Mouse (Mus musculus): ENCODE measurements at regions not wholly inside any gene's neighbourhood (a gene's known extent, or its start where the extent isn't known, plus 50 kb on each side); places are given as distances from the start of the nearest gene placed in this dataset.

- DNase-seq (ENCODE audit: low spot score) = peak; percentile 54
- Histone ChIP-seq H3K27me3 (replicated peaks; ENCODE audit: control insufficient read depth, insufficient read depth, low read length) (no peaks in the 10 kb centered on the region), H3K4me3 (ENCODE audit: low read depth, low read length) (no peak overlapping the region), H3K9ac (ENCODE audit: low read depth, low read length) (no peak overlapping the region), H3K4me1 (ENCODE audit: control insufficient read depth, insufficient read depth, low read length) (no peaks in the 10 kb centered on the region), H3K4me2 (ENCODE audit: low read depth, low read length) (no peak overlapping the region), H3K36me3 (ENCODE audit: control insufficient read depth, insufficient read depth, low read length) (no peaks in the 10 kb centered on the region), H3K27ac (replicated peaks; ENCODE audit: low read depth, low read length) (no peak overlapping the region), H3K9me3 (ENCODE audit: control insufficient read depth, low read length) (no peaks in the 10 kb centered on the region)
- 46% methylated on average over 3 of the region's 3 CpGs for WGBS
- ATAC-seq (ENCODE audit: low read depth) = peak; percentile 57; the same call in 1 of the 2 replicates
These were observed 124.9 kb downstream of the Abhd5 start for GRCm38 (mm10) chr9:122476356-122476755.

- no peak overlapping the region for H3K27ac ChIP-seq (replicated peaks; ENCODE audit: low read depth, low read length)
- no peak overlapping the region for H3K4me2 ChIP-seq (ENCODE audit: low read depth, low read length)
- H3K4me3 ChIP-seq (ENCODE audit: low read depth, low read length) = no peak overlapping the region
- H3K4me1 ChIP-seq (ENCODE audit: control insufficient read depth, insufficient read depth, low read length) = no peaks in the 10 kb centered on the region
- DNase-seq (ENCODE audit: low spot score) = no peak
- ATAC-seq (ENCODE audit: low read depth) = no peak
- no peaks in the 10 kb centered on the region for H3K27me3 ChIP-seq (replicated peaks; ENCODE audit: control insufficient read depth, insufficient read depth, low read length)
- WGBS = 86% methylated on average over 5 of the region's 5 CpGs
- H3K9me3 ChIP-seq (ENCODE audit: control insufficient read depth, low read length) = no peaks in the 10 kb centered on the region
- H3K36me3 ChIP-seq (ENCODE audit: control insufficient read depth, insufficient read depth, low read length) = no peaks in the 10 kb centered on the region
- no peak overlapping the region for H3K9ac ChIP-seq (ENCODE audit: low read depth, low read length)
These were observed 135.6 kb downstream of the Abhd5 start for GRCm38 (mm10) chr9:122487001-122487400.

GRCm38 (mm10) chr9:122494691-122495090, 143.3 kb downstream of the Abhd5 start:
- no peak for DNase-seq (ENCODE audit: low spot score)
- no peak overlapping the region for H3K9ac ChIP-seq (ENCODE audit: low read depth, low read length)

GRCm38 (mm10) chr9:122496482-122496985, 145.1 kb downstream of the Abhd5 start:
- H3K9me3 ChIP-seq (ENCODE audit: control insufficient read depth, low read length) = no peaks in the 10 kb centered on the region
- DNase-seq (ENCODE audit: low spot score) = no peak
- ATAC-seq (ENCODE audit: low read depth) = no peak

More at GRCm38 (mm10) chr9:122494691-122495090, 143.3 kb downstream of the Abhd5 start:
- no peaks in the 10 kb centered on the region for H3K4me1 ChIP-seq (ENCODE audit: control insufficient read depth, insufficient read depth, low read length)
- H3K27me3 ChIP-seq (replicated peaks; ENCODE audit: control insufficient read depth, insufficient read depth, low read length) = no peaks in the 10 kb centered on the region
- H3K4me2 ChIP-seq (ENCODE audit: low read depth, low read length) = no peak overlapping the region
- H3K9me3 ChIP-seq (ENCODE audit: control insufficient read depth, low read length) = no peaks in the 10 kb centered on the region
- H3K27ac ChIP-seq (replicated peaks; ENCODE audit: low read depth, low read length) = no peak overlapping the region
- no peak for ATAC-seq (ENCODE audit: low read depth)
- no peaks in the 10 kb centered on the region for H3K36me3 ChIP-seq (ENCODE audit: control insufficient read depth, insufficient read depth, low read length)
- no peak overlapping the region for H3K4me3 ChIP-seq (ENCODE audit: low read depth, low read length)
- WGBS = 78% methylated on average over 9 of the region's 9 CpGs

GRCm38 (mm10) chr9:122501864-122502341, 150.5 kb downstream of the Abhd5 start:
- no peaks in the 10 kb centered on the region for H3K36me3 ChIP-seq (ENCODE audit: control insufficient read depth, insufficient read depth, low read length)
- no peaks in the 10 kb centered on the region for H3K27me3 ChIP-seq (replicated peaks; ENCODE audit: control insufficient read depth, insufficient read depth, low read length)
- H3K27ac ChIP-seq (replicated peaks; ENCODE audit: low read depth, low read length) = no peak overlapping the region
- no peak overlapping the region for H3K9ac ChIP-seq (ENCODE audit: low read depth, low read length)
- DNase-seq (ENCODE audit: low spot score) = peak; percentile 14
- H3K9me3 ChIP-seq (ENCODE audit: control insufficient read depth, low read length) = no peaks in the 10 kb centered on the region
- 29% methylated on average over 13 of the region's 13 CpGs for WGBS
- H3K4me1 ChIP-seq (ENCODE audit: control insufficient read depth, insufficient read depth, low read length) = no peaks in the 10 kb centered on the region
- H3K4me2 ChIP-seq (ENCODE audit: low read depth, low read length) = no peak overlapping the region
- no peak overlapping the region for H3K4me3 ChIP-seq (ENCODE audit: low read depth, low read length)
- ATAC-seq (ENCODE audit: low read depth) = no peak

More at GRCm38 (mm10) chr9:122496482-122496985, 145.1 kb downstream of the Abhd5 start:
- H3K27ac ChIP-seq (replicated peaks; ENCODE audit: low read depth, low read length) = no peak overlapping the region
- 82% methylated on average over 2 of the region's 2 CpGs for WGBS
- H3K4me3 ChIP-seq (ENCODE audit: low read depth, low read length) = no peak overlapping the region
- no peaks in the 10 kb centered on the region for H3K27me3 ChIP-seq (replicated peaks; ENCODE audit: control insufficient read depth, insufficient read depth, low read length)
- no peaks in the 10 kb centered on the region for H3K36me3 ChIP-seq (ENCODE audit: control insufficient read depth, insufficient read depth, low read length)
- no peak overlapping the region for H3K4me2 ChIP-seq (ENCODE audit: low read depth, low read length)
- H3K9ac ChIP-seq (ENCODE audit: low read depth, low read length) = no peak overlapping the region
- H3K4me1 ChIP-seq (ENCODE audit: control insufficient read depth, insufficient read depth, low read length) = no peaks in the 10 kb centered on the region

- H3K9me3 ChIP-seq (ENCODE audit: control insufficient read depth, low read length) = no peaks in the 10 kb centered on the region
- no peak overlapping the region for H3K4me2 ChIP-seq (ENCODE audit: low read depth, low read length)
- H3K27me3 ChIP-seq (replicated peaks; ENCODE audit: control insufficient read depth, insufficient read depth, low read length) = no peaks in the 10 kb centered on the region
- H3K36me3 ChIP-seq (ENCODE audit: control insufficient read depth, insufficient read depth, low read length) = no peaks in the 10 kb centered on the region
- DNase-seq (ENCODE audit: low spot score) (no peak), ATAC-seq (ENCODE audit: low read depth) (no peak)
- WGBS = 64% methylated on average over 5 of the region's 5 CpGs
- H3K4me1 ChIP-seq (ENCODE audit: control insufficient read depth, insufficient read depth, low read length) = peaks cover 11% of the 10 kb centered on the region; the same call in 1 of the 2 replicates
- H3K9ac ChIP-seq (ENCODE audit: low read depth, low read length) = no peak overlapping the region
- no peak overlapping the region for H3K4me3 ChIP-seq (ENCODE audit: low read depth, low read length)
- H3K27ac ChIP-seq (replicated peaks; ENCODE audit: low read depth, low read length) = no peak overlapping the region
These were observed 170.2 kb downstream of the Abhd5 start for GRCm38 (mm10) chr9:122521569-122521968.

- peak; percentile 94 for DNase-seq (ENCODE audit: low spot score)
- peak; percentile 89 for ATAC-seq (ENCODE audit: low read depth)
- 19% methylated on average over 10 of the region's 10 CpGs for WGBS
These were observed 174.2 kb downstream of the Abhd5 start for GRCm38 (mm10) chr9:122525621-122526055.

GRCm38 (mm10) chr9:122528267-122528666, 176.9 kb downstream of the Abhd5 start:
- H3K4me1 ChIP-seq (ENCODE audit: control insufficient read depth, insufficient read depth, low read length) = peaks cover 11% of the 10 kb centered on the region; the same call in 1 of the 2 replicates
- no peaks in the 10 kb centered on the region for H3K27me3 ChIP-seq (replicated peaks; ENCODE audit: control insufficient read depth, insufficient read depth, low read length)
- H3K4me2 ChIP-seq (ENCODE audit: low read depth, low read length) = no peak overlapping the region
- H3K27ac ChIP-seq (replicated peaks; ENCODE audit: low read depth, low read length) = no peak overlapping the region
- H3K36me3 ChIP-seq (ENCODE audit: control insufficient read depth, insufficient read depth, low read length) = no peaks in the 10 kb centered on the region
- ATAC-seq (ENCODE audit: low read depth) (no peak), DNase-seq (ENCODE audit: low spot score) (no peak)
- 61% methylated on average over 6 of the region's 6 CpGs for WGBS
- no peaks in the 10 kb centered on the region for H3K9me3 ChIP-seq (ENCODE audit: control insufficient read depth, low read length)
- no peak overlapping the region for H3K4me3 ChIP-seq (ENCODE audit: low read depth, low read length)
- no peak overlapping the region for H3K9ac ChIP-seq (ENCODE audit: low read depth, low read length)

More at GRCm38 (mm10) chr9:122525621-122526055, 174.2 kb downstream of the Abhd5 start:
- peak overlapping the region; percentile 24; the same call in 1 of the 2 replicates for H3K4me2 ChIP-seq (ENCODE audit: low read depth, low read length)
- H3K27ac ChIP-seq (replicated peaks; ENCODE audit: low read depth, low read length) = no peak overlapping the region; the same call in 1 of the 2 replicates
- no peaks in the 10 kb centered on the region for H3K27me3 ChIP-seq (replicated peaks; ENCODE audit: control insufficient read depth, insufficient read depth, low read length)
- H3K9ac ChIP-seq (ENCODE audit: low read depth, low read length) = 0 out of 2 replicates have a peak overlapping the region, but pooled peaks have one; percentile 1
- no peaks in the 10 kb centered on the region for H3K9me3 ChIP-seq (ENCODE audit: control insufficient read depth, low read length)
- no peaks in the 10 kb centered on the region for H3K36me3 ChIP-seq (ENCODE audit: control insufficient read depth, insufficient read depth, low read length)
- H3K4me1 ChIP-seq (ENCODE audit: control insufficient read depth, insufficient read depth, low read length) = peaks cover 11% of the 10 kb centered on the region; the same call in 1 of the 2 replicates
- H3K4me3 ChIP-seq (ENCODE audit: low read depth, low read length) = no peak overlapping the region

- DNase-seq (ENCODE audit: low spot score) (no peak), ATAC-seq (ENCODE audit: low read depth) (no peak)
- Histone ChIP-seq H3K9me3 (ENCODE audit: control insufficient read depth, low read length) (no peaks in the 10 kb centered on the region), H3K4me3 (ENCODE audit: low read depth, low read length) (no peak overlapping the region), H3K27ac (replicated peaks; ENCODE audit: low read depth, low read length) (no peak overlapping the region), H3K9ac (ENCODE audit: low read depth, low read length) (no peak overlapping the region), H3K36me3 (ENCODE audit: control insufficient read depth, insufficient read depth, low read length) (no peaks in the 10 kb centered on the region), H3K4me1 (ENCODE audit: control insufficient read depth, insufficient read depth, low read length) (peaks cover 18% of the 10 kb centered on the region), H3K27me3 (replicated peaks; ENCODE audit: control insufficient read depth, insufficient read depth, low read length) (no peaks in the 10 kb centered on the region), H3K4me2 (ENCODE audit: low read depth, low read length) (no peak overlapping the region)
These were observed 178.3 kb downstream of the Abhd5 start for GRCm38 (mm10) chr9:122529721-122530120.

All from embryonic facial prominence, embryonic 14.5 days (tissue).